Mouse (Mus musculus) CH12.LX (cell line): ENCODE data around the gene Rnpc3. TPM values are rescaled to one million over a fixed set of nuclear protein-coding genes. Genes with fewer than 3 reads are reported as not detected.

Experiments
- DNase-seq: peaks from one replicate; pipeline ENCODE4 v3.0.0-alpha.2; 2013; ENCODE audit errors: extremely low read depth
- H3K27ac ChIP-seq: 2 replicates; pipeline ENCODE4 v1.5.1; 2012; ENCODE audit warnings: low read depth, mild to moderate bottlenecking, control low read depth, moderate library complexity; ENCODE audit not compliant: insufficient read depth
- H3K27me3 ChIP-seq: replicated peaks from 2 replicates; pipeline ENCODE3; 2012; ENCODE audit warnings: inconsistent platforms
- H3K36me3 ChIP-seq, 2 experiments: replicated peaks in 1 of 2; 2 replicates each; pipeline versions ENCODE3 to v1.6.1; 2012; ENCODE audit warnings: inconsistent platforms in 1 of 2, low read length in 1 of 2, mild to moderate bottlenecking in 1 of 2, mixed read lengths in 1 of 2, moderate library complexity in 1 of 2; ENCODE audit not compliant: control insufficient read depth in 1 of 2, insufficient read depth in 1 of 2
- H3K4me1 ChIP-seq, 2 experiments: 2 replicates each; pipeline ENCODE4 v1.6.1; 2012; ENCODE audit warnings: inconsistent platforms in 1 of 2, moderate library complexity in 1 of 2; ENCODE audit not compliant: insufficient read depth in 2 of 2, control insufficient read depth in 1 of 2
- H3K4me2 ChIP-seq: 2 replicates; pipeline ENCODE4 v1.6.1; 2012; ENCODE audit warnings: low read depth, mild to moderate bottlenecking, control low read depth; ENCODE audit not compliant: poor library complexity, insufficient read depth, severe bottlenecking
- H3K4me3 ChIP-seq, 3 experiments: fragments of 150-350 bp in 1 of 3; sonication (generic) in 1 of 3; replicated peaks in 1 of 3; 2 replicates each; pipeline versions ENCODE3 to v1.5.1; 2011 to 2012; ENCODE audit warnings: low read depth in 2 of 3, low read length in 2 of 3, mild to moderate bottlenecking in 2 of 3, moderate library complexity in 2 of 3, control low read depth in 1 of 3, improper control_type of control experiment in 1 of 3, inconsistent platforms in 1 of 3, mixed read lengths in 1 of 3; ENCODE audit not compliant: poor library complexity in 1 of 3
- H3K79me2 ChIP-seq: replicated peaks from 2 replicates; pipeline ENCODE4 v1.6.1; 2012; ENCODE audit warnings: mild to moderate bottlenecking, moderate library complexity; ENCODE audit not compliant: control insufficient read depth, poor library complexity, insufficient read depth, severe bottlenecking; ENCODE audit errors: extremely low read depth
- H3K9ac ChIP-seq: 2 replicates; pipeline ENCODE4 v1.6.1; 2012; ENCODE audit warnings: low read depth, mild to moderate bottlenecking, control low read depth, moderate library complexity; ENCODE audit not compliant: insufficient read depth
- H3K9me3 ChIP-seq: replicated peaks from 2 replicates; pipeline ENCODE3; 2012; ENCODE audit warnings: low read length, inconsistent platforms, mixed read lengths
- ELF1 ChIP-seq: IDR thresholded peaks from 2 replicates; pipeline ENCODE4 v1.6.1; 2014; ENCODE audit warnings: low read depth, mild to moderate bottlenecking, inconsistent platforms, low read length, improper control_type of control experiment
- ETS1 ChIP-seq: conservative IDR thresholded peaks from 2 replicates; pipeline ENCODE4 v1.6.1; 2012; ENCODE audit warnings: low read depth, mild to moderate bottlenecking, inconsistent platforms, low read length, improper control_type of control experiment, moderate library complexity
- GABPA ChIP-seq: IDR thresholded peaks from 2 replicates; pipeline ENCODE4 v1.6.1; 2012; ENCODE audit warnings: low read depth, low read length, improper control_type of control experiment, inconsistent platforms; ENCODE audit not compliant: insufficient replicate concordance
- MEF2A ChIP-seq: IDR thresholded peaks from 2 replicates; pipeline ENCODE4 v1.6.1; 2014; ENCODE audit warnings: low read depth, mild to moderate bottlenecking, inconsistent platforms, low read length, improper control_type of control experiment, borderline replicate concordance
- POLR2A ChIP-seq: IDR thresholded peaks from 2 replicates; pipeline ENCODE4 v1.6.1; 2011; ENCODE audit warnings: low read depth, mild to moderate bottlenecking, improper control_type of control experiment, low read length
- UBTF ChIP-seq: IDR thresholded peaks from 2 replicates; pipeline ENCODE4 v1.6.1; 2012; ENCODE audit warnings: low read depth, mild to moderate bottlenecking, inconsistent platforms, low read length, improper control_type of control experiment, moderate library complexity
- USF2 ChIP-seq: conservative IDR thresholded peaks from 2 replicates; pipeline ENCODE4 v1.6.1; 2011; ENCODE audit warnings: low read depth, low read length, improper control_type of control experiment
- dilution Hi-C: fragments of 300-500 bp; cut with MboI; formaldehyde crosslinking; loops from 2 replicates; pipeline ENCODE4 v1.14.3; 2020; ENCODE audit warnings: low sequenced_read_pairs; ENCODE audit not compliant: extremely low pct_unique_long_range_greater_than_20kb, extremely low pct_ligation_motif_present
- in situ Hi-C: fragments of 300-500 bp; cut with MboI; formaldehyde crosslinking; loops from 3 replicates; pipeline ENCODE4 v1.14.3; 2019; ENCODE audit warnings: low sequenced_read_pairs, low pct_ligation_motif_present, low pct_unique_long_range_greater_than_20kb, mixed read lengths
- polyA plus RNA-seq: library from polyadenylated mRNA; unstranded; fragments of >175 nt; gene quantifications from 2 replicates; pipeline ENCODE4 v1.2.1, GENCODE M21; 2012; ENCODE audit warnings: low read depth; ENCODE audit not compliant: insufficient read length
- total RNA-seq, 2 experiments: library from RNA; depleted of rRNA; stranded (reverse); fragments of 300-350 nt in 1 of 2; fragments of >200 nt in 1 of 2; gene quantifications; 2 replicates each; pipeline ENCODE4 v1.2.3; 2012 to 2014

The Rnpc3 gene
- total and polyA plus RNA-seq, 3 experiments: 10.3 to 24.2 (median 18.0) TPM

DNA sequence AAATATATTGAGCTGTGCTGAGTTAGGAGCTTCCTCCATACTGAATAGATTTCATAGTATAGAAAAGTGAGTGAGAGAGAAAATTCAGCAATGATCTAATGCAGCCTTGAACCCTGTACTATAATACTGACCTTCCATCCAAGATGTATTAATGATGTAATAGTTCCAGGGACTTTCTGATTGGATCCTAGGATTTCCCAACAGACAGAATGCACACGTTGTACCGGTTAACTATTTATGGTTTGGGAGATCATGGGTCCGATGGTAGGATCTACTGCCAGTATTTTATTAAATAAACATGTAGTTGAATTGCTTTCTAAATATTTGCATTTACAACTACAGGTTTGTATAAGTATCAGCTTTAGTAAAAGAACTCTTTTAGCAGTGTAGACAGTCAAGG is 57.8 kb downstream of the Rnpc3 start:
- Histone ChIP-seq H3K27ac (no peak overlapping the region), H3K27me3 (no peaks in the 10 kb centered on the region), H3K4me3 (no peak overlapping the region), H3K9ac (no peak overlapping the region)
- DNase-seq: no peak
- dilution Hi-C loops: no loop called here
- no peak for TF ChIP-seq POLR2A
- TF ChIP-seq GABPA: no peak
- TF ChIP-seq ELF1: no peak
- TF ChIP-seq MEF2A: no peak
- no peak for TF ChIP-seq USF2
- TF ChIP-seq ETS1: no peak
- TF ChIP-seq UBTF: no peak
- TF ChIP-seq, all 38 proteins: peak for 0
- no peaks in the 10 kb centered on the region for H3K9me3 ChIP-seq
- no peaks in the 10 kb centered on the region for H3K79me2 ChIP-seq
- H3K36me3 ChIP-seq: no peaks in the 10 kb centered on the region
- in situ Hi-C loops: no loop called here
- no peaks in the 10 kb centered on the region for H3K4me1 ChIP-seq
- H3K4me2 ChIP-seq: no peak overlapping the region

Other genes starting within 250 kb of the Rnpc3 start
- gene Amy2a1, start 97.7 kb downstream of the Rnpc3 start, total RNA-seq (2012; rRNA removed): not detected in 2 replicates
- not detected in 2 replicates for gene Amy2a1, start 97.7 kb downstream of the Rnpc3 start, total RNA-seq (2014; rRNA removed)
- gene Amy2a1, start 97.7 kb downstream of the Rnpc3 start, polyA plus RNA-seq: not detected in 2 replicates
- gene Amy1, start 23.4 kb downstream of the Rnpc3 start, total RNA-seq (2012; rRNA removed): 0.17 TPM in 2 replicates
- gene Amy1, start 23.4 kb downstream of the Rnpc3 start, total RNA-seq (2014; rRNA removed): 0.71 and 2.0 TPM in 2 replicates
- gene Amy1, start 23.4 kb downstream of the Rnpc3 start, polyA plus RNA-seq: 0.67 and 2.1 TPM in 2 replicates